Mouse (Mus musculus): Measurements from ENCODE around the gene Apln.

DNA sequence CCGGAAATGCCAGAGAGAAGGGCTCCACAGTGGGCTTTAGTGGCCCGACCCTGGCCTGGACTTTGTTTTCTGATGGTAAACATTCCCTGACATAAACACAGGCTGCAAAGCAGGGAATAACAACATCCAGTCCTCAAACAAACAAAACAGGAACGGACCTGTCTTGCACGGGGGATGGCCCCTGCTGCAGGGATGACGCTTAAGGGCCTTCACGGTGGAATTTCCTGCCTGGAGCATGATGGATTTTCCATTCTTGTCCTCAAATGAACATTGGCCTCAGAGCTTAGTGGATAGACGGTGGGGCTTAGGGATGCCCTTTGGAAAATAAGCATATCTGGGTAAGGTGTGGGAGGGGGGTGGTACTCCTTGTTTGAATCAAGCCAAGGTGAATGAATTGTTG, 33.5 kb downstream of the Apln start:
- no peak for TF ChIP-seq POLR2A (IDR thresholded peaks at IDR 0.05; ENCODE audit: insufficient read depth, low read depth, low read length)
- TF ChIP-seq CTCF (IDR thresholded peaks at IDR 0.05; ENCODE audit: insufficient read depth, low read depth, low read length): no peak

Measured in olfactory bulb, adult 2 months (tissue).